Mouse (Mus musculus): Measurements from ENCODE around the gene Camkv. TPM values are rescaled to one million over a fixed set of nuclear protein-coding genes. Genes with fewer than 3 reads are reported as not detected.

Gene Camkv
- polyA plus RNA-seq (2012; rRNA removed) = 40.3 and 70.1 TPM in 2 replicates

DNA sequence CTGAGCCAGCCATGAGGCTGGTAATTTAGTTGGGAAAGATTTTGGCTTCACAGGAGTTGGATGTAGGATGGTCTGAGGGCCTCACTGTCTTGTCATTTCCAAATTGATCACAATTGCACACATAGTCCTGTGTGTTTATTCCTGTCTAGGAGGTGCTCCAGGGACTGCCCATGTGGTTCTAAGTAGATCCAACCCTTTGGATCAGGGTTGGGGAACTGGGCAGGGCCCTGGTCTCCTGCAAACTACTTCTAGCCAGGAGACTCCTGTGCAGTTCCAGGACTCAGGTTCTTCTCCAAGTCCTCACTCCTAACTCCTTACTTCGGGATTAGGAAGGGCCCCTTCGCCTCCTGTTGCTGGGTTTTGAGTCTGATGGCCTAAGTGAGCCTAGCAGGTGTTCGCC is at the start of gene Camkv:
Gene Camkv, plus strand, starts transcription at position 301 of the 400 bp plus-strand sequence.
- TF ChIP-seq CTCF (IDR thresholded peaks at IDR 0.05; ENCODE audit: borderline replicate concordance, extremely low read depth, insufficient read depth, insufficient read length) (no peak), POLR2A (IDR thresholded peaks at IDR 0.05; ENCODE audit: borderline replicate concordance, extremely low read depth, insufficient read depth, insufficient read length, poor library complexity, severe bottlenecking) (no peak)
- no peak for DNase-seq (ENCODE audit: low read depth)

- TF ChIP-seq CTCF (IDR thresholded peaks at IDR 0.05; ENCODE audit: borderline replicate concordance, extremely low read depth, insufficient read depth, insufficient read length) = no peak
- peak; percentile 53; the same call in 1 of the 2 replicates for TF ChIP-seq POLR2A (IDR thresholded peaks at IDR 0.05; ENCODE audit: borderline replicate concordance, extremely low read depth, insufficient read depth, insufficient read length, poor library complexity, severe bottlenecking)
- DNase-seq (ENCODE audit: low read depth) = peak; percentile 93
Measured at GRCm38 (mm10) chr9:107887804-107888266, 47.6 kb upstream of the Camkv start, which contains the start of gene Mon1a. Mon1a (plus strand) TSS chr9:107888151.

- DNase-seq (ENCODE audit: low read depth) = peak; percentile 64
- TF ChIP-seq POLR2A (IDR thresholded peaks at IDR 0.05; ENCODE audit: borderline replicate concordance, extremely low read depth, insufficient read depth, insufficient read length, poor library complexity, severe bottlenecking) (no peak), CTCF (IDR thresholded peaks at IDR 0.05; ENCODE audit: borderline replicate concordance, extremely low read depth, insufficient read depth, insufficient read length) (peak; percentile 16; the same call in 1 of the 2 replicates)
Measured at GRCm38 (mm10) chr9:107888267-107888850, 47.1 kb upstream of the Camkv start.

GRCm38 (mm10) chr9:107890260-107890659 is 45.2 kb upstream of the Camkv start:
- DNase-seq (ENCODE audit: low read depth) = no peak
- TF ChIP-seq POLR2A (IDR thresholded peaks at IDR 0.05; ENCODE audit: borderline replicate concordance, extremely low read depth, insufficient read depth, insufficient read length, poor library complexity, severe bottlenecking) = no peak
- no peak for TF ChIP-seq CTCF (IDR thresholded peaks at IDR 0.05; ENCODE audit: borderline replicate concordance, extremely low read depth, insufficient read depth, insufficient read length)

DNA sequence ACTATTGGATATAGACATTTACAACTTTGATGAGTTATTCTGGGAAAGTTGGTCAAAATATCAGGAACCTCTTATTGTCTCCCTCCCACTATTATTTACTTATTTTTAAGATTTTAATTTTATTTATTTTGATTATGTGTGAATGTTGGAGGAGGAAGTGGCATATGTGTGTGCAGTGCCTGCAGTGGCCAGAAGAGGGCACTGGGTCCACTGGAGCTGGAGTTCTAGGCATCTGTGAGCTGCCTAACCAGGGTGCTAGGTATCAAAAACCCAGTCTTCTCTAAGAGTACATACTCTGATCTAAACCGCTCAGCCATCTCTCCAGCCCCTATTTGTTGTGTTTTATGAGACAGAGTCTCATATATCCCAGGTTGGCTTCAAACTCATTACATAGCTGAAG is 44.5 kb upstream of the Camkv start:
- TF ChIP-seq POLR2A (IDR thresholded peaks at IDR 0.05; ENCODE audit: borderline replicate concordance, extremely low read depth, insufficient read depth, insufficient read length, poor library complexity, severe bottlenecking) (no peak), CTCF (IDR thresholded peaks at IDR 0.05; ENCODE audit: borderline replicate concordance, extremely low read depth, insufficient read depth, insufficient read length) (peak; percentile 38; the same call in 1 of the 2 replicates)
- no peak for DNase-seq (ENCODE audit: low read depth)

DNA sequence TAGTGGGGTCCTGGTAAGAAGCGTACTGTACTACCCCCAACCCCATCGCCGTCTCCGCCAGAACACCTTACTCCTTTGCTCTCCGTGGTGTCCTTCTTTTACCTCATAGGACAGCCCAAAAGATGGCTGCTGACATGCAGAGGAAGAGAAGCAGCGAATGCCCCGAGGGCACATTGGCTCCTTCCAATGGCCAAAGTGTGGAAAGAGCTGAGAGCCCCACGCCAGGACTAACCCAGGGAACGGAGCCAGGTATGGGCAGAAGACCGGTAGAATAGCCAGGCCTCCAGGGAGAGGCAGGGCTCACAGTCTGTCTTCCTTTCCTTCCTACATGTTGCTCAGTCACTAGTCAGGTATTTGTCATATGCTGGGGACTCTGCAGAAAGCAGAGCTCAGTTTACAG is 36.9 kb upstream of the Camkv start:
- DNase-seq (ENCODE audit: low read depth) = no peak
- no peak for TF ChIP-seq CTCF (IDR thresholded peaks at IDR 0.05; ENCODE audit: borderline replicate concordance, extremely low read depth, insufficient read depth, insufficient read length)
- TF ChIP-seq POLR2A (IDR thresholded peaks at IDR 0.05; ENCODE audit: borderline replicate concordance, extremely low read depth, insufficient read depth, insufficient read length, poor library complexity, severe bottlenecking) = no peak

- DNase-seq (ENCODE audit: low read depth) = no peak
- TF ChIP-seq POLR2A (IDR thresholded peaks at IDR 0.05; ENCODE audit: borderline replicate concordance, extremely low read depth, insufficient read depth, insufficient read length, poor library complexity, severe bottlenecking) = no peak
- TF ChIP-seq CTCF (IDR thresholded peaks at IDR 0.05; ENCODE audit: borderline replicate concordance, extremely low read depth, insufficient read depth, insufficient read length) = no peak
Measured at GRCm38 (mm10) chr9:107899855-107900254, 35.6 kb upstream of the Camkv start.

GRCm38 (mm10) chr9:107900840-107901626 is 34.4 kb upstream of the Camkv start:
- DNase-seq (ENCODE audit: low read depth) = peak; percentile 88
- TF ChIP-seq CTCF (IDR thresholded peaks at IDR 0.05; ENCODE audit: borderline replicate concordance, extremely low read depth, insufficient read depth, insufficient read length) = peak; percentile 79
- no peak for TF ChIP-seq POLR2A (IDR thresholded peaks at IDR 0.05; ENCODE audit: borderline replicate concordance, extremely low read depth, insufficient read depth, insufficient read length, poor library complexity, severe bottlenecking)

- DNase-seq (ENCODE audit: low read depth) = no peak
- peak; percentile 1; the same call in 1 of the 2 replicates for TF ChIP-seq CTCF (IDR thresholded peaks at IDR 0.05; ENCODE audit: borderline replicate concordance, extremely low read depth, insufficient read depth, insufficient read length)
- no peak for TF ChIP-seq POLR2A (IDR thresholded peaks at IDR 0.05; ENCODE audit: borderline replicate concordance, extremely low read depth, insufficient read depth, insufficient read length, poor library complexity, severe bottlenecking)
Measured at GRCm38 (mm10) chr9:107901627-107901914, 33.9 kb upstream of the Camkv start.

DNA sequence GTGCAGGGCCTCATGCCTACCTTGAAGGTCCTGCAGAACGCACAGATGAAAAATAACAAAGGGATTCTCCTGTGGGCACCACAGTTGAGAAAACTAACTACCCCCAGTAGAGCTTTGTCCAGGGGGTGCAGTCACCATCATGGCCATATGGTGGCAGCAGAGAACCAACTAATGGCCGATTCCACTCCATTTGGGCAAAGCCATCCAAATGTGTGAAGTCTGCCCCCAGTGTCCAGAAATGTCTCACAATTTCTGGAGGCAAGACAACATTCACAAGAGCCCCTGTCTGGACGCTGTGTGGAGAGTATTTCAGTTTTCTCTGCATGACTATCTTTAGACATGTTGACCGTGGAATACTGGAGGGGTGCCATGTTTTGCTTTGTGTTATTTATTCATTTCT is 30.7 kb upstream of the Camkv start:
- TF ChIP-seq CTCF (IDR thresholded peaks at IDR 0.05; ENCODE audit: borderline replicate concordance, extremely low read depth, insufficient read depth, insufficient read length) (peak; percentile 94), POLR2A (IDR thresholded peaks at IDR 0.05; ENCODE audit: borderline replicate concordance, extremely low read depth, insufficient read depth, insufficient read length, poor library complexity, severe bottlenecking) (no peak)
- peak; percentile 89 for DNase-seq (ENCODE audit: low read depth)

GRCm38 (mm10) chr9:107906252-107906966 is 29.1 kb upstream of the Camkv start, which contains the start of gene Mst1r:
Mst1r (plus strand) TSS chr9:107906873.
- peak; percentile 55 for DNase-seq (ENCODE audit: low read depth)
- no peak for TF ChIP-seq POLR2A (IDR thresholded peaks at IDR 0.05; ENCODE audit: borderline replicate concordance, extremely low read depth, insufficient read depth, insufficient read length, poor library complexity, severe bottlenecking)
- TF ChIP-seq CTCF (IDR thresholded peaks at IDR 0.05; ENCODE audit: borderline replicate concordance, extremely low read depth, insufficient read depth, insufficient read length) = no peak
